Mouse (Mus musculus) stomach, embryonic 16.5 days (tissue): ENCODE measurements around the gene Calu. TPM values are rescaled to one million over a fixed set of nuclear protein-coding genes. Genes with fewer than 3 reads are reported as not detected.

Source experiments
- ATAC-seq: fragments of 200-750 bp; cut with Nextera tagmentation; 2 replicates; pipeline ENCODE4 v1.8.0; 2017; ENCODE audit warnings: moderate number of reproducible peaks, moderate TSS enrichment; ENCODE audit not compliant: insufficient read depth, low FRiP score
- H3K27ac ChIP-seq: fragments of 300-500 bp; sonication (generic); 2 replicates; pipeline ENCODE4 v1.5.1; 2014; ENCODE audit warnings: low read length
- H3K27me3 ChIP-seq: fragments of 300-500 bp; sonication (generic); 2 replicates; pipeline ENCODE4 v1.6.1; 2014; ENCODE audit warnings: low read length, control low read depth, mixed read lengths; ENCODE audit not compliant: control insufficient read depth, insufficient read depth
- H3K36me3 ChIP-seq: fragments of 300-500 bp; sonication (generic); 2 replicates; pipeline ENCODE4 v1.6.1; 2014; ENCODE audit warnings: low read length; ENCODE audit not compliant: control insufficient read depth, insufficient read depth
- H3K4me1 ChIP-seq: fragments of 300-500 bp; sonication (generic); 2 replicates; pipeline ENCODE4 v1.6.1; 2014; ENCODE audit warnings: low read length, control low read depth, mixed read lengths; ENCODE audit not compliant: control insufficient read depth, insufficient read depth
- H3K4me2 ChIP-seq: fragments of 300-500 bp; sonication (generic); 2 replicates; pipeline ENCODE4 v1.6.1; 2014; ENCODE audit warnings: low read depth, low read length, mixed read lengths
- H3K4me3 ChIP-seq: fragments of 300-500 bp; sonication (generic); replicated peaks from 2 replicates; pipeline ENCODE4 v1.5.1; 2014; ENCODE audit warnings: mild to moderate bottlenecking, low read length
- H3K9ac ChIP-seq: fragments of 300-500 bp; sonication (generic); 2 replicates; pipeline ENCODE4 v1.6.1; 2014; ENCODE audit warnings: low read length
- H3K9me3 ChIP-seq: fragments of 300-500 bp; sonication (generic); replicated peaks from 2 replicates; pipeline ENCODE4 v1.6.1; 2016; ENCODE audit warnings: low read length, control low read depth; ENCODE audit not compliant: control insufficient read depth
- WGBS: fragments of 180-500 bp; shearing (Covaris S2); extraction: QIAGEN DNeasy Blood & Tissue Kit; methylation state at CpG from one replicate; pipeline ENCODE4 v1.1.7; 2014; 5-methylcytosine and 5-hydroxymethylcytosine counted together
- microRNA-seq: library from miRNA; unstranded; fragments of <30 nt; microRNA quantifications from one replicate; pipeline ENCODE4, GENCODE M21; 2016
- polyA plus RNA-seq: library from polyadenylated mRNA; unstranded; fragments of >200 nt; fragmentation: Nextera tagmentation; extraction: Ambion mirVana; gene quantifications from 2 replicates; pipeline ENCODE4 v1.2.1, GENCODE M21; 2015

Gene Calu
- polyA plus RNA-seq, 1 experiment from 2014 or later, result 391 TPM

DNA sequence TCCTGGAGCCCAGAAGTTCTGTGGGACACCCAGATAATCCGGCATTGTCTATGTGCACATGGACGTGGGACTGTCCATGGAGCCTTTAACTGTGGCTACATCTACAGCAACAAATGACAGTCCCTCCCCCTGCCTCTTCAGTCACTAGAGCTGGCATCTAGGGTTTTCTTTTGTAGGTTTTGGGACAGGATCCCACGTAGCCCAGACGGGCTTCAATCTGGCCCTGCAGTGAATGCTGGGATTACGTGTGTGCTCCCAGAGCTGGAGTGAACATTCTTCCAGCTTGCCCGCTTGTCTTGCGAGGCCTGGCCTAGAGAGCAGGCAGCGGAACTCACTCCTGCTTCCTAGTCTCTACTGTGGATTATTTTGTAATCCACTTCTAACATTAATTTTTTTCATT lies 77.2 kb downstream of the Calu start:
- Histone ChIP-seq H3K9ac (no peak overlapping the region), H3K4me3 (no peak overlapping the region), H3K27me3 (no peaks in the 10 kb centered on the region), H3K36me3 (no peaks in the 10 kb centered on the region), H3K9me3 (no peaks in the 10 kb centered on the region), H3K4me2 (no peak overlapping the region), H3K4me1 (no peaks in the 10 kb centered on the region), H3K27ac (no peak overlapping the region)
- 87% methylated on average over 8 of the region's 8 CpGs for WGBS
- ATAC-seq, result no peak

DNA sequence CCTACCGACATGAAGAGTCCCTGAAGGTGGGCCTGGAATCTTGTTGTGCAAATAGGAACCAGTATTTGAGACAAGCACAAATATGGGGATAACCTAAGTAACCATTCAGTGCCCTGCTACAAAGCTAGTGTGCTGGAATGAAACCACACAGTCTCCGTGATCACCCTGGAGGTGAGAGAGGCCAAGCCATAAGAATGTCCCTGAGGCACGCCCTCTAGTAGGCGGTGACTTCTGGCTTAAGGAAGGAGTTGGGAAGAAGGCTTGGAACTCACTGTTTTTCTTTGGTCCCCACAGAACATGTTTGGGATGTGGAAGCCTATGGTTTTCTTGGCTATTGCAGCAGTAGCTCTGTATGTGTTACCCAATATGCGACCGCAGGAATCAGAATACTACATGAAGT lies 78.5 kb downstream of the Calu start:
- Histone ChIP-seq H3K9ac (no peak overlapping the region), H3K27ac (no peak overlapping the region), H3K9me3 (no peaks in the 10 kb centered on the region), H3K4me2 (no peak overlapping the region), H3K4me1 (no peaks in the 10 kb centered on the region), H3K4me3 (no peak overlapping the region), H3K27me3 (no peaks in the 10 kb centered on the region), H3K36me3 (no peaks in the 10 kb centered on the region)
- 66% methylated on average over 6 of the region's 6 CpGs for WGBS
- no peak for ATAC-seq

Small RNAs within 50 kb of the gene (microRNA-seq; reads per million reads assigned to microRNA genes)
- not detected for gene Gm26220
- 0.50 reads per million for gene Gm44354

Other genes with a start within 250 kb of the Calu start
- 28.3 and 29.4 TPM in 2 replicates for gene Rbm28, start 183.1 kb upstream of the Calu start, polyA plus RNA-seq
- 0.30 and 0.31 TPM in 2 replicates for gene Prrt4, start 168.5 kb upstream of the Calu start, polyA plus RNA-seq
- 43.4 and 43.7 TPM in 2 replicates for gene Impdh1, start 131.7 kb upstream of the Calu start, polyA plus RNA-seq
- gene Hilpda, start 75.6 kb upstream of the Calu start, polyA plus RNA-seq, result 32.6 and 34.2 TPM in 2 replicates
- 0.28 and 0.31 TPM in 2 replicates for gene Fam71f2, start 68.5 kb upstream of the Calu start, polyA plus RNA-seq
- gene Fam71f1, start 28.9 kb upstream of the Calu start, polyA plus RNA-seq, result not detected in 2 replicates
- gene Opn1sw, start 40.4 kb downstream of the Calu start, polyA plus RNA-seq, result 0.86 and 1.1 TPM in 2 replicates
- 14.4 and 15.4 TPM in 2 replicates for gene Ccdc136, start 48.2 kb downstream of the Calu start, polyA plus RNA-seq
- 15.8 and 21.8 TPM in 2 replicates for gene Flnc, start 85.2 kb downstream of the Calu start, polyA plus RNA-seq
- gene Atp6v1f, start 119.6 kb downstream of the Calu start, polyA plus RNA-seq, result 228 and 239 TPM in 2 replicates
- gene Atp6v1fnb, start 123.4 kb downstream of the Calu start, polyA plus RNA-seq, result not detected in 2 replicates
- 16.9 TPM in 2 replicates for gene Kcp, start 159.9 kb downstream of the Calu start, polyA plus RNA-seq
- gene Irf5, start 178.6 kb downstream of the Calu start, polyA plus RNA-seq, result 14.0 and 14.2 TPM in 2 replicates